Mouse (Mus musculus): ENCODE data around the gene Tdrkh. TPM values are rescaled to one million over a fixed set of nuclear protein-coding genes. Genes with fewer than 3 reads are reported as not detected.

Gene Tdrkh
- total RNA-seq (2015) (2.2 and 4.8 TPM in 2 replicates), total RNA-seq (2017) (1.1 and 4.3 TPM in 2 replicates)

DNA sequence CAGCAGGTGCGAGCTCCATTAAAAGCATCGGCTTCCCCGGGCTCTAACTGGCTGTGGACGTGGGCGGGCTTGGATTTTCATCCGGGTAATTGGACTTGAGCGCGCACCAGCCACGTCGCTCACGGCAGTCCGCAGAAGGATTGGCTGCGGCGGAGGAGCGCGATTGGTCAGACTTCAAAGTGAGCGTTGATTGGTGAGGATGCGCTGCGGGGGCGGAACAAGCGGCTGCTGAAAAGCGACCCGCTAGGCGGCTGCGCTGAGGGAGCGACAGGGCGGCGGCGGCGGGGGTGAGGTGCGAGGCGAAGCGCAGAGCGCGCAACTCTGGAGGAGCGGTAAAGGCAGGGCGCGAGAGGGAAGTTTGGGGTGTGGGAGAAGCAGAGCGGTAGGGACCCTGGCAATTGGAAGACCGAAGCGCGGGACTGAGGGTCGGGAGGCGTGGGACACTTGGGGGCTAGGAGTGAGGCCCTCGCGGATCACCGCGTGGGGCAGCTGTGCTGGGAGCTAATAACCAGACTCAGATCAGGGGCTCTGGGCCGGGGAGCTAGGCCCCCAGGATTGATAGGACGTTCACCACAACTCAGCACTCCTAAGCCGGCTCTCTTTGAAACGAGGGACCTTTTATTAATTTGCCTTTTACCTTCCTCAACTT is at the start of gene Tdrkh:
TSS of gene Tdrkh (plus strand) at position 243 of the 649 bp plus-strand sequence.
- ATAC-seq (ENCODE audit: poor library complexity, severe bottlenecking), result peak; percentile 100

DNA sequence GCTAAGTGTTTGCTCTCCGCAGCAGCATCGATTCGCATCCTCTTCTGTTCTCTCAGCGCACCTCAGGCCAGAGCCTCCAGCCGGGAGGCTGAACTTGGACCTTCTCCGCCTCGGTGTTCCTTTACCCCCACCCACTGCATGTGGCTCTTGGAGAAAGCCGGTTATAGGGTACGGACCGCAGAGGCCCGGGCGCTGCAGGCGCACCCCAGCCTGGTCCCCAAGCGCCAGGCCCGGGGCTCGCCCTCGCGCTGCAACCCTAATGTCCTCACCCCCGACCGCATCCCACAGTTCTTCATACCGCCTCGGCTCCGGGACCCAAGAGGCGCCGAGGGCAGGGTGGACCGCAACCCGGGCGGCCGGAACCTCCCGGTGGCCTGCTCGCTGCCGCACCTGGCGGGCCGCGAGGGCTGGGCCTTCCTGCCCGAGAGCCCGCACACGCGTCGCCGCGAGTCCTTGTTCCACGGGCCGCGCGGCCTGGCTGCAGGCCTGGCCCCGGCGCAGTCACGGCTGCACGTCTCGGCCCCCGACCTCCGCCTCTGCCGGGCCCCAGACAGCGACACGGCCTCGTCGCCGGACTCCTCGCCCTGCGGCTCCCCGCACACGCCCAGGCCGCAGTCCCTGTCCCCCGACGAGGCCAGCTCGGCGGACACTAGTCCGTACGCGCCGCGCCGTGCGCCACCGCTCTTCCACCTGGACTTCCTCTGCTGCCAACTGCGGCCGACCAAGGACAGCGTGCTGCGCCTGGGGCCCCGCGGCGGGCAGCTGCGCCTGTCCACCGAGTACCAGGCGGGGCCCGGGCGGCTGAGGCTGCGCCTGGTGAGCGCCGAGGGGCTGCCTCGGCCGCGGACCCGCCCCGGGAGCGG is 49.6 kb upstream of the Tdrkh start:
- ATAC-seq (ENCODE audit: poor library complexity, severe bottlenecking), result no peak

DNA sequence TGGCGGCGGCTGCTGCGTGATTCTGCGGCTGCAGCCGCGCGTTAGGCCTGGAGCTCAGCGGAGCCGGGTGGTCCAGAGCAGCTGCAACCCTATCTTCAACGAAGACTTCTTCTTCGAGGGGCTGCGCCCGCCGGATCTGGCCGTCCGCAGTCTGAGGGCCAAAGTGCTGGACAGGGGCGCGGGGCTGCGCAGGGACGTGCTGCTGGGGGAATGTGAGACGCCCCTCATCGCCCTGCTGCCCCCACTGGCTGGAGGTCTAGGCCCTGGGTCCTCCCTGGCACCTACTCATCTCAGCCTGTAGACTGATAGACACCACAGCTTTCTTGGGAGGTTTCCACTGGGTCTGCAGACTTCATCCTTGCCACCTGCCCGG is 48.9 kb upstream of the Tdrkh start:
- no peak for ATAC-seq (ENCODE audit: poor library complexity, severe bottlenecking)

DNA sequence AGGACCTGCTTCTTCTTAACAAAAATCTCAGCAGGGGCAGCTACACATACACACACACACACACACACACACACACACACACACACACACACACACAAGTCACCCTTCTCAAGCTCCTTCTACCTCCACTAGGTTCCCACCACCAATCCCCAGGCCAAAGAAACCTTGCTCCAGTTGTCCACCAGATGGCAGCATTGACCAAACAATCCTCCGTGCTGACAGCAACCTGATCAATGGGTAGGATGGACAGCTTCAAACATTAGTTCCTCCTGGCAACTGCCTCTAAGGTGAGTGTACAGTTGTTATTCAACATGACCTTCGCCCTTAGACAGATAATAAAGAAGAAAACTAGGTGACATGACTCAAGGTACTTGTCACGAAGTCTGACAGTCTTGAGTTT is 46.3 kb upstream of the Tdrkh start:
- peak; percentile 90 for ATAC-seq (ENCODE audit: poor library complexity, severe bottlenecking)

DNA sequence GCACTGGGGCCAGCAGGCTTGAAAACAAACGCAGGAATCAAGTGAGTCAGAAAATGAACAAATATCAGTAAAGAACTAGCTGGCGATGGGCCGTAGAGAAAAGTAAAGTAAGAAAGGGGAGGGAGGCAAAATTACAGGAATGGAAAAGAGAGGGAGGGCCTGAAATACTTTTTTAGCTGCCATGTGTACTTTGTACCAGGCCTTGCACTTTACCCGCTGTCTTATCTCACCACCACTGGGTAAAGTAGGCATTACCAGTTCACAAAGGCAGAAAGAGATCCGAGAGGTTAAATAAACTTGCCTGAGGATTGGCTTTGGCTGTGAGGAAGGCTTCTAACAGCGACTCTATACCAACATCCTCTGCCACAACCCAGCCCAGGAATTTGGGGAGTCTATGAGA is 45.6 kb upstream of the Tdrkh start:
- no peak for ATAC-seq (ENCODE audit: poor library complexity, severe bottlenecking)

DNA sequence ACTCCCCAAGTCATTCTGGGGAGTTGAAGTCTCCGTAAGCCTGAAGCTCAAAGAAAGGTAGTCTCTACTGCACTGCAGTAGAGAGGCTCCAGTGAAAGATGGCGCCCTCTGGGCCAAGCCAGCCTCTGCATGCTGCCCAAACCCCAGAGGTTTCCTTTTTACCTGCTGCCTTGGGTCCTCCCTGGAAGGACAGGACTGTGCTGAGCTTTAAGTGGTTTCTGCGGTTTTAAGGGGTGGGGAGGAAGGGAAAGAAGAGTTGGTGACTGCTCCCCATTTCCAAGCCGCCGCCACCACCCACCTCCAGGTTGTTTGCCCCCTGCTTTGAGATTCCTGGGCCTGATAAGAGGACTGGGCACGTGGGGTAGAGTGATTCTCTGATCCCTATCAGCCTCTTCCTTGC is 44.4 kb upstream of the Tdrkh start:
- no peak for ATAC-seq (ENCODE audit: poor library complexity, severe bottlenecking)

DNA sequence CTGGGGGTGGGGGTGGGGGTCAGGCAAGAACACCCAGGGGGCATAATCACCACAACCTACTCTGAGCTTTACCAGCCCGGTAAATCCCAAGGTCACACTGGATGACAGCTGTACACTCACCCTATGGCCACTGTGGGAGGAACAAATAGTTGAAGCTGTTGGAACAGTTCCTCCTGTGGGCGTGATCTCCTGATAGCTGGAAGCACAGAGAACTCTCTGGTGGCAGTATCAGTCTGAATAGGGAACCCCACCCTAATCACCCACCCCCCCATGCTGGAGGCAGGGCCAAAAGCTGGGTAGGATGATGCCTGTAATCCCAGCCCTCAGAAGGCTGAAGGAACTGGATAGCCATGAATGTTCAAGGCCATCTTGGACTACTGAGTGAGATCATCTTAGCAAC is 43.4 kb upstream of the Tdrkh start:
- no peak for ATAC-seq (ENCODE audit: poor library complexity, severe bottlenecking)

DNA sequence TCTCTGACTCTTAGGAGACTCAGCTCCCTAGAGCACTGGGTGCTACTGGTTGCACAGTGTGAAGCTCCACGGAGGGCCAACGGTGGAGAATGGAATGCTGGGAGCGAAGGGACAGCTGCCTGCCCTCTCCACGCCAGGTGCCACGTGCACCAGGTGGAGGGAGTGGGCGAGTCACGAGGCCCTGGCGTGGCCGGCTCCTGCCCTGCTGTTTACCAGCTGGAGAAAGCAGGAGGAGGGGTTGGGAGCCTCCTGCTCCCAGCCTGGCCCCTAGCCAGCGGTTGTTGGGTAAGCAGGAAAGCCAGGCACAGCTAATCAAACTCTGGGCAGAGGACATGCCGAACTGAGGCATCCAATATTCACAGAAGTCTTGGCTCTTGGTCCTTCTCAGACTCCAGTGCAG is 41.4 kb upstream of the Tdrkh start:
- no peak for ATAC-seq (ENCODE audit: poor library complexity, severe bottlenecking)

DNA sequence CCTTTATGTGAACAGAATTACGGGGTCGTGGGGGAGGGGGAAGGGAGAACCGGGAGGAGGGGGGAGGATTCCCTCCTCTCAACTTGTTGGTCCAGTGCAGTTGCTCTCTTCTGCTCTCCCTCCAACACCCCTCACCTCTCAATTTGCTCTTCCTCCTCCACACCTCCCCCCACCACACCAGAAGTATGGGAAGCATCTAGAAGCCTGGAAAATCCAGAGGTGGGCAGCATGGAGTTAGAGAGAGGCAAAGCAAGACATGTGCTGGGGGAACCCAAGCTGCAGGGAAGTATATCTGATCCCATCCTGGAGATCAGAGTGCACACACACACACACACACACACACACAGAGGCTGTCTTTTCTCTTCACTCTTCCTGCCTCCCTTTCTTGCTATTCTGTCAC is 41.0 kb upstream of the Tdrkh start:
- ATAC-seq (ENCODE audit: poor library complexity, severe bottlenecking), result no peak

DNA sequence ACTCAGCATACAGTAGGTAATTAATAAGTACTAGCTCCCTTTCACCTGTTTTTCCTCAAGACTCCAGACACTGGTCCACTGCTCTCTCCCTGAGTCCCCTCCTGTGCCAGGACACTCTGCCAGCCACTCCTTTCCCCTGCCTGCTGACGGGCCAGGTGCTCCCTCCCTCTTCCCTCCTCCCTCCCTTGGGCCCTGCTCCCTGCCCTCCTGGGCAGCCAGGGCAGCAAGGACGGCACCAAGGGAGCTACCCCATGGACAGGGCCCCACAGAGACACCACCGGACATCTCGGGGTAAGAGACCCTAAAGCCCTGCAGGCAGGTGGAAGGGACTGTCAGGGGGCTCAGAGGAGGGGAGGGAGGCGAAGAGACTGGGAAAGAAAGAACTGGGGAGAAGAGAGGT is 40.4 kb upstream of the Tdrkh start, which contains the start of gene Rorc:
TSS of gene Rorc (plus strand) at position 154 of the 400 bp plus-strand sequence.
- ATAC-seq (ENCODE audit: poor library complexity, severe bottlenecking), result no peak

DNA sequence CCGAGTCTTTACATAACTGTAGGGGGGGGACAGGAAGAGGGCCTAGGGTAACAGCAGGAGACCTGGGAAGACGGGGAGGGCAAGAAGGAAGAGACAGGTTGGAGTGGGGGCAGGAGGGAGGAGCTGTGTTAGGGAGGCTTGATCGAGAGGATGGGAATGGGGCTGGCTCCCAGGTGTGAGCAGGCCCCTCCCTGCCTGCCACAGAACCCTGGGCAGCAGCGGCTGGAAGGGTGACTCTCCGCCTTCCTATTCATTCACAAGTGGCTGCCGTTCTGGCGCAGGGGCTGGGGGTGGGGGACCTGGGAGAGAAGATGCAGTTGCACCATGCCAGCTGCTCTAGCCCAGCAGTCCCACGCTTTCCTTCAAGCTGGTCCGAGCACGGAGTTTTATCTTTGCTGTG is 40.0 kb upstream of the Tdrkh start:
- ATAC-seq (ENCODE audit: poor library complexity, severe bottlenecking), result no peak

DNA sequence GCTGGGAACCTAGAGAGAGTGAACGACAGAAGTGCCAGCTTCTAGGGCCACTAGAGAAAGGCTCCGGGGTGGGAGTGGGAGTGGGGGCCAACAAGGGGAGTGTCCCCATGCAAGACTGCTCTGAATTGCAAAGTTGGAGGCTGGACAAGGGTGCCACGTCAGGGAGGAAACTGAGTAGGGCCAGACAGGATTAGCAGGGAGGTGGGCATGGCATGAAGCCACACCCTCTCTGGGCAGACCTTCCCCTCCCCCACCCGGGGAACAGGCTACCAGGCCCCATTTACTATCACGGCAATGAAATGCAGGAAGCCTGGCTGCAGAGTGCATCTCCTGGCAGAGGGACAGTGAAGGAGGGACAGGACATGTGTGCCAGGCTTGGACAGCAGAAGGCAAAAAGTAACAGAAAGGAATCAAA is 39.5 kb upstream of the Tdrkh start:
- ATAC-seq (ENCODE audit: poor library complexity, severe bottlenecking), result no peak

DNA sequence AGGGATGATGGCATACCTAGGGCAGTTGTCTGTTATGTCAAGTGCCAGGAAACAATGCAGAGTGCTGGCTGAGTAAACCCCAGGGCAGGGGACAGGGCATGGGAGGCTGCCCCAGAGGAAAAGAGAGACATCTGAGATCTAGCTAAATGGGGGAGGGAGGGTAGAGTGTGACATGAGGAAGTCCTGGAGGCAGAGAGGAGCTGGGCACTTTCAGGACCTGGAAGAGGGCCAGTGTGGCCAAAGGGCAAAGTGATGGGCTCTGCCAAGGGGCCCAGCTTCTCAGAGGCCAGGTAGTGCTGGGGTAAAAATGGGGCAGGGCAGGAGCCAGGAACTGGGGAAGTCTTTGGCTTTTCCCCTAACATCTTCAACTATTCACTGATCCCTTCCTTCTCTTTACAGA is 38.4 kb upstream of the Tdrkh start:
- ATAC-seq (ENCODE audit: poor library complexity, severe bottlenecking), result no peak

DNA sequence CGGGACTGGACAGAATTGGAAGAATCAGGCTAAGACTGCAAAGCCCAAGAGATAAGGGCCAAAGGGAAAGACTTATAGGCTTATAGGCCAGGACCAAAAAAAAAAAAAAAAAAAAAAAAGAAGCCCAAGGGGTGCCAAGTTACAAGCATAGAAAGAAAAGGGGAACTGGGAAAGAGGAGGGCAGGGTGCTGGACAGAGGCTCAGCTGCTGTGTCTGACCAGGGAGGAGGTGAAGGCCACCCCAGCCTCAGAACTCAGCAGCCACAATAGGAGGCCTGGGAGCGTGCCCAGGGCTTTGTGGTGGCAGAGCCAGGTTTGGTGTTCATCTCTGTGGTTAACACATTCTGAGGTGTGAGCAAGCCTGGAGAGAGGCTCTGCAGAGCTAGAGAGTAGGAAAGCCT is 37.9 kb upstream of the Tdrkh start:
- peak; percentile 38 for ATAC-seq (ENCODE audit: poor library complexity, severe bottlenecking)

DNA sequence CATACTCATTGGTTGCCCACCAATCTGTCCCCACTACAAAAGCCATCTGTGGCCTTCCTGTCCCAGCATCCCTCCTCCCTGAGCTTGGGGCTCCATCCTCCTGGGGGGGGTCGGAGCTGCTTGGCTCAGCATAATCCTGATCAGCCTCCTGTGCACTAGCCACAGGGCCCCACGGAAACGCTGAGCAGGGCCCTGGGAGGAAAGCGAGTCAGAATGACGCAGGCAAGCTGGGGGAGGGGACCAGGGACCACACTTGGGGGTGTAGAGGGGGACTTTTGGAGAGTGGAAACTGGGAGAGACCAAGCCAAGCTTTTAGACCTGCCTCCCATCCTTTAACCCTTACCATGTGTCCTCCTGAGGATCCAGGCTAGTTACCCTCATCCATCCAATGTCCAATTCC is 37.2 kb upstream of the Tdrkh start:
- no peak for ATAC-seq (ENCODE audit: poor library complexity, severe bottlenecking)

DNA sequence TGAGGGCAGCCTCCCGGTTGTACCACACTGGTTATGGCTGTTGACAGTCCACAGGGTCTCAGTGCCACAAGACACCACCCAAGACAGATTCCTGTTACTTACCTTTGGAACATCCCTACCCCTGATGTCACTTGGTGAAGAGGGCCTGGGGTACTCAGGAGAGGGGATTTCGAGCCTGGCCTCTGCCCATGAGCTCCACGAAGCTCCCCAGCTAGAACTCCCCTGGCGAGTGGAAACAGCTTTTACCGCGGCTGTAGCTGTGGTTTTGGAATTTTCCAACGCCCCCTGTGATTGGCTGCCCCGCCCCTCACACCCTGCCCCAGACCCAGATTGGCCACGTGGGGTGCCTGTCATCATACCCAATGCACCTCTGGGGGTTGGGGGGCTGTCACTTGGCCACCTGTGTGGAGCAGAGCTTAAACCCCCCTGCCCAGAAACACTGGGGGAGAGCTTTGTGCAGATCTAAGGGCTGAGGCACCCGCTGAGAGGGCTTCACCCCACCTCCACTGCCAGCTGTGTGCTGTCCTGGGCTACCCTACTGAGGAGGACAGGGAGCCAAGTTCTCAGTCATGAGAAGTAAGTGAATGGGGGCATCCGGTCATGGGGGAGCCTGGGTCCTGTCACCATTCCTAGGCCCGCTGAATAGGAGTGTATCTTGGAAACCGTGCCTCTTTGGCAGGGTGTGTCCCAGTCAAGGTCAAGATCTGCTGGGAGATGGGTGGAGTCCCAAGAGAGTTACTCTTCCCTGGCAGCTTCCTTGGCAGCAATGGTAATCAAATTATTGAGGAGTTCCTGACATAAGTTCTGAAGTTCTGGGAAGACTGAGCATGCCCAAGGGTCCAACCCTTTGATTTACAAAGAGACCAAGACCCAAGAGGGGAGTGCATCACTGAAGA is 35.8 kb upstream of the Tdrkh start:
- no peak for ATAC-seq (ENCODE audit: poor library complexity, severe bottlenecking)

DNA sequence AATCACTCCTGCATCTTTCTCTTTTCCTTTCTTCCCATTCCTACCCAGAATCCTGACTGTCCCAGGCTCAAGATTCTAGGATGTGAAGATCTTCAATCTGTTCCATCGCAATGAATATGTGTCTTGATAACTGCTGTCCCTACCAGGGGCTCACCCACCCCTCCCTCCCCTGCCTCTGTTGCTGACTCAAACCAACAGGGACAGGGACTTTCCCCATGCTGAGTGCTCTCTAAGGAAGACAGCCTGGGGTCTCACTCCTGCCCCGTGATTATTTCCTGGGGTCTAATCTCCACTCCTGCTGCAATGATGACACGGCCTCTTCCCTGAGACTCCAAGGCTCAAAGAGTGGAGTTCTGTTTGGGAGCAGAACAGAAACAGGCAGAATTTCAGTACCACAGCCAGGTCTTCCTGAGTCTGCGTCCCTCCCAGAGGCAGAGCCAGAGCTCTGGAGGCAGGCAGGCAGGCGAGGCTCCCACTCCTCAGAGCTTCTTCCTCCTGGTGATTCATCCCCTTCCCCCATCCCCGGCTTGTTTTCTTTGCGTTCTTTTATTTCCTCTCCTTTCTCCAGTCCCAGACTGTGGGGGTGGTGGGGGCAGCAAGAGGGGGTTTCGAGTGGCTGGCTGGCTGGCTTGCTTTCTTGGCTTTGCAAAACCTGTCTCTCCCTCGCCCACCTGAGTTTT is 33.1 kb upstream of the Tdrkh start:
- no peak for ATAC-seq (ENCODE audit: poor library complexity, severe bottlenecking)

DNA sequence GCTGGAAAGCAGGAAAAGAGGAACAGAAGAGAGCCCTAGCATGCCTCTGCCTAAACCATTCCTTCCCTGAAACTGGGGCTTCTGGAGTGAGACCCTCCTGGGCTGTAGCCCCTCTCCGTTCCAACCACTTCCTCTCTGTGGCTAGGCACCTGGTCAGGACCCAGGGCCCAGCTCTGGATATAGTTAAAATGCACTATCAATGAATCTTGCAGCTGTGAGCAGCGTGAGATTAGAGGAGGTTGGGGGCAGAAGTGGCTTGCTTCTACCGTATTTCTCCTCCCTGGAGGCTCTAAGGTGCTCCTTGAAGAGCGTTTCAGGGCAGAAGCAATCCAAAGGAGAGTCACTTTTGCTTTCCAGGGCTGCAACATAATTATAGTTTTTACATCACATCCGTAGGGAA is 30.8 kb upstream of the Tdrkh start:
- no peak for ATAC-seq (ENCODE audit: poor library complexity, severe bottlenecking)

DNA sequence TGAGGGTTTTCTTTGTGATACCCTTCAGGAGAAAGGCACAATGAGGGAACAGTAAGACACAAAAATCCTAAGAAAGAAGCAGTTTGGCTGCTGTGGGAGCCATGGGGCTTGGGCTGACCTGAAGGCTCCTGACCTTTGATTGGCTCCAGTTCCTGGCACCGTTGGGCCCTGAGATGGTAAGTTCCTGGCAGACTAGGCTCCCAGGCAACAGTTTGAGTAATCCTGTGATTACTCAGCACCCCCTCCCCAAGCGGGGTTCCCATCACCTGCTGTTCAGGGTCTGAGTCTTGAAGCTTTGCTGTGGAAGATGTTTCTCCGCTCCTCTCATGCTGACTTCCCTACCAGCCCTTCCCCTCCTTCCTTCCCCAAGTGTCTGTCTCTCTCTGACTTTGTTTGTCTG is 29.6 kb upstream of the Tdrkh start:
- no peak for ATAC-seq (ENCODE audit: poor library complexity, severe bottlenecking)

DNA sequence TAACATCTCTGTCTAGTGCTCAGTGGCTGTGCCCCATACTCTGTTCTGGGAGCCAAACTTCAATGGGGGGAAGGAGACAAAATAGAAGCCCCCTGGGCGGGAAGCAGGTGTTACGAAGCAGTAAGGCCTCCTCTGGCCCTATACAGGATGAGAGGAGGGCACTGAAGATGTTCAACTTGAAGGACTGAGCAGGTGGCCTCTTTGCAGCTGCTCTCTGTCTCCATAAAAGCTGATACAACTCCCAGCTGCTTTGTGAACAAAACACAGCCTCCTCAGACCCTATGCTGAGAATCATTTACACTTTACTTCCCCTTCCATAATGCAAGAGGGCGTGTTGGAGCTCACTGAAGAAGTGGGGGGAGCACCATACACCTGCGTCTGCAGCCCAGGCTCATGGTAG is 26.4 kb upstream of the Tdrkh start:
- ATAC-seq (ENCODE audit: poor library complexity, severe bottlenecking), result no peak

DNA sequence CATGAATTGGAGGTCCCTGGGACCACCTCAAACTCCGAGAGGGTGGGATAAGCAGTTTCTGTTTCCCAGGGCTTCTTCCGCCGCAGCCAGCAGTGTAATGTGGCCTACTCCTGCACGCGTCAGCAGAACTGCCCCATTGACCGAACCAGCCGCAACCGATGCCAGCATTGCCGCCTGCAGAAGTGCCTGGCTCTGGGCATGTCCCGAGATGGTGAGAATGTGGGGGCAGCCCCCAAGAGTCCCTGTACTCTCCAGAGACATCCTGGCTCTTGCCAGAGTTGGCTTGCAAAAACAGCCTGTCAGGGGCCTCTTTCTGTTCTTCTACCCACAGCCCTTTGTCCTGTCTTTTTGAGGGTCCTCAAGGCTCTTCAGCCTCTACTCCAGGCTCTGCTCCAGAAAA is 25.7 kb upstream of the Tdrkh start:
- ATAC-seq (ENCODE audit: poor library complexity, severe bottlenecking), result no peak

All from megakaryocyte, adult 5-6 weeks (primary cell).